In the genomic region with DNA sequence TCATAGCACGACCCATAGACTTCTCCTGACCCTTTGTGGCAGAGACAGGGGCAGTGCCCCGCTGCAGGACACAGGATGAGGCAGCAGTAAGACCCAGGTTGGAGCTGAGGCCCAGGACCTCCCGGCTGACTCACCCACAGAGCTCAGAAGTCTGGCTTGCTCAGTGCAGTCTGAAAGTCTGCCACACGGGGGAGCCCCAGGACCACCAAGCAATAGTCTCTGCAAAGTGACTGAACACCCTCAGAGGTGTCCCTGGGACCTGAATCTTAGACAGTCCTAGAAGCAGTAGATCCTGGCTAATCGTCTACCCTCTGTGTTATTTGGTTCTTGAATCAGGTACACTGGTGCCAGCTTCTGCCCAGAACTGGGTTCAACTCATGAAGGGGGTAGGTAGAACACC, we compare ENCODE assay signal across 8 mouse cellular contexts. TPM values are rescaled to one million over a fixed set of nuclear protein-coding genes. Genes with fewer than 3 reads are reported as not detected.
DNase-seq lines count a peak whose midpoint lies in the region; ATAC-seq and TF ChIP-seq lines count a peak whose summit lies in the region.

No protein-coding gene starts in this region.

- DNase-seq in WW6 (ENCODE audit: low read depth, low spot score) = peak; percentile 49
- DNase-seq in cerebellum, postnatal 4 days (ENCODE audit: low spot score in 2 of 2) = peak; percentile 98
- peak; percentile 92 for DNase-seq in gastrocnemius, adult 2 months
- peak; percentile 91 for DNase-seq in hindbrain, postnatal 0 days (ENCODE audit: low spot score)
- peak; percentile 93 to 98 for DNase-seq in left cerebral cortex, adult 18-20 months (ENCODE audit: low spot score in 2 of 2)
- DNase-seq in right cerebral cortex, postnatal 10 days (ENCODE audit: low spot score in 2 of 2) = peak; percentile 90 to 94
- DNase-seq in urinary bladder, postnatal 14 days (ENCODE audit: low spot score) = peak; percentile 93

- no peak overlapping the region for H3K27ac ChIP-seq in gastrocnemius, adult 2 months
- no peak overlapping the region for H3K27ac ChIP-seq in hindbrain, postnatal 0 days

- H3K4me3 ChIP-seq in gastrocnemius, adult 2 months = no peak overlapping the region
- H3K4me3 ChIP-seq in hindbrain, postnatal 0 days (ENCODE audit: low read length) = no peak overlapping the region

- no peaks in the 10 kb centered on the region for H3K27me3 ChIP-seq in hindbrain, postnatal 0 days (ENCODE audit: insufficient read depth, low read length)

- no peak overlapping the region for H3K4me2 ChIP-seq in hindbrain, postnatal 0 days (ENCODE audit: low read depth, low read length)

- no peaks in the 10 kb centered on the region for H3K9me3 ChIP-seq in hindbrain, postnatal 0 days (ENCODE audit: low read length)

- no peak; the same call in 1 of the 2 replicates for TF ChIP-seq CTCF in gastrocnemius, adult 2 months (IDR thresholded peaks at IDR 0.05)
- TF ChIP-seq CTCF in hindbrain, postnatal 0 days (IDR thresholded peaks at IDR 0.05; ENCODE audit: low read depth) = peak; percentile 97

- intact Hi-C loops in gastrocnemius, adult 2 months (cut with DNase I) = loop anchor here (1.0 to 5.0 kb wide), 4 partner anchors 44 to 340 kb away; no protein-coding TSS in a partner anchor

- H3K9ac ChIP-seq in hindbrain, postnatal 0 days (replicated peaks; ENCODE audit: low read length) = no peak overlapping the region

- peak; percentile 69; the same call in 1 of the 2 replicates for ATAC-seq in hindbrain, postnatal 0 days
- ATAC-seq in megakaryocyte, adult 5-6 weeks (ENCODE audit: poor library complexity, severe bottlenecking) = peak; percentile 56

- peaks cover 30% of the 10 kb centered on the region for H3K36me3 ChIP-seq in hindbrain, postnatal 0 days (ENCODE audit: insufficient read depth, low read length)

- 4% methylated on average over 5 of the region's 5 CpGs for WGBS in hindbrain, postnatal 0 days

- 0 out of 2 replicates have a peak, but pooled peaks cover 6% of the 10 kb centered on the region for H3K4me1 ChIP-seq in hindbrain, postnatal 0 days (ENCODE audit: insufficient read depth, low read length)

RNA-seq across cellular contexts. Expression of a gene that starts 8.1 kb away (rescaled TPM):
- 100 to 1,000 TPM; 131 to 136 TPM for total RNA-seq in gastrocnemius, adult 2 months (2021)
- 133 and 146 TPM in 2 replicates for total RNA-seq in hindbrain, postnatal 0 days (2014; rRNA removed)
- polyA plus RNA-seq in hindbrain, postnatal 0 days (2015; fragmentation: Nextera tagmentation; extraction: Ambion mirVana) = 177 and 182 TPM in 2 replicates
- 10 to 100 TPM; 65.3 to 66.0 TPM for total RNA-seq in left cerebral cortex, adult 18-20 months (2021)
- 40.4 and 48.1 TPM in 2 replicates for total RNA-seq in megakaryocyte, adult 5-6 weeks (2015)
- total RNA-seq in megakaryocyte, adult 5-6 weeks (2017) = 33.6 and 38.3 TPM in 2 replicates

RNA-seq across cellular contexts. Expression of a gene that starts 8.7 kb away (rescaled TPM):
- total RNA-seq in gastrocnemius, adult 2 months (2021) = 1 to 10 TPM; 4.4 to 6.3 TPM
- 30.4 and 32.7 TPM in 2 replicates for total RNA-seq in hindbrain, postnatal 0 days (2014; rRNA removed)
- 10.0 and 11.3 TPM in 2 replicates for polyA plus RNA-seq in hindbrain, postnatal 0 days (2015; fragmentation: Nextera tagmentation; extraction: Ambion mirVana)
- total RNA-seq in left cerebral cortex, adult 18-20 months (2021) = 10 to 100 TPM; 23.1 to 25.7 TPM
- 24.9 and 25.4 TPM in 2 replicates for total RNA-seq in megakaryocyte, adult 5-6 weeks (2015)
- 6.3 and 8.2 TPM in 2 replicates for total RNA-seq in megakaryocyte, adult 5-6 weeks (2017)

RNA-seq across cellular contexts. Expression of a gene that starts 32.5 kb away (rescaled TPM):
- not detected for total RNA-seq in gastrocnemius, adult 2 months (2021)
- 2.2 and 2.7 TPM in 2 replicates for total RNA-seq in hindbrain, postnatal 0 days (2014; rRNA removed)
- 2.2 and 2.6 TPM in 2 replicates for polyA plus RNA-seq in hindbrain, postnatal 0 days (2015; fragmentation: Nextera tagmentation; extraction: Ambion mirVana)
- under 1 TPM in 1 of 2 experiments, not detected in 1; 0.54 TPM for total RNA-seq in left cerebral cortex, adult 18-20 months (2021)
- 3.7 and 3.9 TPM in 2 replicates for total RNA-seq in megakaryocyte, adult 5-6 weeks (2015)
- total RNA-seq in megakaryocyte, adult 5-6 weeks (2017) = 12.6 and 17.0 TPM in 2 replicates

RNA-seq across cellular contexts. Expression of a gene that starts 46.8 kb away (rescaled TPM):
- total RNA-seq in gastrocnemius, adult 2 months (2021) = 1 to 10 TPM; 1.7 to 2.3 TPM
- 121 and 142 TPM in 2 replicates for total RNA-seq in hindbrain, postnatal 0 days (2014; rRNA removed)
- 41.1 and 43.5 TPM in 2 replicates for polyA plus RNA-seq in hindbrain, postnatal 0 days (2015; fragmentation: Nextera tagmentation; extraction: Ambion mirVana)
- 10 to 100 TPM; 63.5 to 70.1 TPM for total RNA-seq in left cerebral cortex, adult 18-20 months (2021)
- total RNA-seq in megakaryocyte, adult 5-6 weeks (2015) = 10.7 and 11.7 TPM in 2 replicates
- total RNA-seq in megakaryocyte, adult 5-6 weeks (2017) = 17.0 and 17.6 TPM in 2 replicates
